Mouse (Mus musculus): ENCODE data around the gene Fam19a1.

- no peak for TF ChIP-seq EP300 (optimal IDR thresholded peaks at IDR 0.05)
- TF ChIP-seq CTCF (IDR thresholded peaks at IDR 0.05; ENCODE audit: low read depth): no peak
Measured at GRCm38 (mm10) chr6:96268788-96269187, 155.8 kb downstream of the Fam19a1 start.
